Mouse (Mus musculus): ENCODE data around the gene Plekhm3.
A peak's percentile ranks its signal among the peaks of the same experiment; 100 is the strongest.

Gene Plekhm3

DNA sequence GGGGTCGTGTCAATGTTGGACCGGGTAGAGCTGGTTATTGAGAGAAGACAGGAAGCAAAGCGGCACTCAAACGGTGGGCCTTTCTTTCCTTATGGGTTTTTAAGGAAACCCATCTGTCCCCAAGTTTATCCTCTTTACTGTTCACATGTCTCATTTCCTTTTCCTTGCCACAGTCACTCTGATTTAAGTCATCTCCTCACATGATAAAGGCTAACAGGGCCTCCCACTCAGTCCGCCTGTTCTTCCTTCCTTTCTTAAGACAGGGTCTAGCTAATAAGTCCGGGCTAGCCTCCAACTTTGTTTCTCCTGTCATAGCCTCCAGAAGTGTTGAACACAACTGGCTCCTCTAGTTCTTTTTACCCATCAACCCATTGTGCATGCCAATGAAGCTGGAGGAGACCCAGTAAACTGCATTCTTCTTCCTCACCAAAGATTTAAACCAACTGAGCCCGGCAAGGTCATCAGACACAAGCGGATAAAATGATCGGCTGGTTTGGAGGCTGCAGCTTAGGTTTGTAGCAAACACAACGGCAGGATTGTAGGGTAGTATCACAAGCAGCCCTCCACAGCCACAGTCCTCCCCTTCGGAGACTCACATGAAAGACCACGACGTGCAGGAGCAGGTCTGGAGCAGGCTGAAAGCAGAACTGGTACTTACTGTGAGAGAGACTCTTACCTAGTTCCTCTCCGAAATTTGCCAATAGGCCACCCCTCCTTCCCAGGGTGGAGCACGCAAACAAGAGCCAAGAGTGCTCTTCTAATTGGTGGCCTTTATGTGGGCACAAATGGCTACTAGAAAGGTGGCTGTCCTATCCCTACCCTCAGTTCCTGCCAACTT is 29.0 kb downstream of the Plekhm3 start:
- DNase-seq: peak; percentile 49 to 50

- peak; percentile 56 to 62 for DNase-seq
Observed at GRCm38 (mm10) chr1:64925594-64925993, 31.0 kb downstream of the Plekhm3 start.

- no peak for DNase-seq
Observed at GRCm38 (mm10) chr1:64924283-64924682, 32.3 kb downstream of the Plekhm3 start.

GRCm38 (mm10) chr1:64918810-64919528 is 37.7 kb downstream of the Plekhm3 start:
- DNase-seq: peak; percentile 13 to 22

DNA sequence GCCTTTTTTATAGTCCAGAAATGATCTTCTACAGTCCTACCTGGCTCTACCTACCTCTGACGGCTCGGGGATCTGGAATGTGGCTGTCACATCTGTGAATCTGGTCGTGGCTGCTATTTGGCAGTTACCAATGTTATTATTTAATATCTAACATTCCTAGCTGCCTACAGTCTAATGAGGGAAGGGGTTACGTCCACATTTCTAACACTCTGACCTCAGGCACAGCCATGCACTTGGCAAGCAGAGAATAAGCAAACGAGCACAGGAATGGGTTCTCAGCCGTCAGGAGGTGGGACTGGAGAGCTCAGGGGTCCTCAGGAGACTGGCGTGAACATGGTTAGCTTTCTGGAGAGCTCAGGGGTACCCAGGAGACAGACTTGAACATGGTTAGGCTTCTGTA is 38.7 kb downstream of the Plekhm3 start:
- no peak for DNase-seq

GRCm38 (mm10) chr1:64916884-64917507 is 39.6 kb downstream of the Plekhm3 start:
- no peak for DNase-seq

- no peak for DNase-seq
Observed at GRCm38 (mm10) chr1:64914356-64914755, 42.3 kb downstream of the Plekhm3 start.

DNA sequence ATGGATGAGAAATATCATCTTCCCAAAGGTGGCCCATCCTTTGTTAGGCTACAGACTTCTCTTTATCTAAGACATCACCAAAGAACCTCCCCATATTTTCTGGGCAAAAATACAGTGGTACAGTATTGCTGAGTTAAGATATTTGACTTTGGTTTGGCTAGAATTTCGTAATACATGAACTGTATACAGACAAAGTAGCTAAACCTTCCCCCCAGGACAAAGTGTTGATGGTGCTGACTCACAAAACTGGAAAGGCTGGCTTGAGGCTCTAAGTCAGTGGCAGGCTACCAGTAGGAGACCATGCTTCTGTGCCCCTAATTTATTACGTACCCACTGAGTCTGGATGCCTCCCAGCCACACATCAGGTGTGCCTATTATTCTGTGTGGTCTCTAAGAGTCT is 48.9 kb downstream of the Plekhm3 start:
- peak in 1 of 2 experiments; percentile 32 for DNase-seq

- no peak for DNase-seq
Observed at GRCm38 (mm10) chr1:64906226-64906625, 50.4 kb downstream of the Plekhm3 start.

GRCm38 (mm10) chr1:64903415-64903814 is 53.2 kb downstream of the Plekhm3 start:
- DNase-seq: no peak

DNA sequence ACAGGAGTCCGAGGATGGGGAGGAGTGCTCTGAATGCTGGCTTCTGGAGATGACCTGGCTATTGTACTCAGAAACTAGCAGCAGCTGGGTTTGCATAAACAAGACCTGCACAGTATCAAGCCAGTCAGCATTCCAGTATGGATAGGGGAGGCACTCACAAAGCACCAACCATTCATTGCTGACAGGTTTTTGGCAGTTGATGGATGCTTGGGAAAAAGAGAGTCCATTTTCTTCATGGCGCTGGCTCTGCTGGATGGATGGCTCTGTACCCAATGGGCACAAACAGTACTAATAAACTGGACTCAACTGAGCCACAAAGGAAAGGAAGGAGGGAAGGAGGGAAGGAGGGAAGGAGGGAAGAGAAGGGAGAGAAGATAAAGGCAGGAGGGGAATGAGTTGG is 53.8 kb downstream of the Plekhm3 start:
- no peak for DNase-seq

DNA sequence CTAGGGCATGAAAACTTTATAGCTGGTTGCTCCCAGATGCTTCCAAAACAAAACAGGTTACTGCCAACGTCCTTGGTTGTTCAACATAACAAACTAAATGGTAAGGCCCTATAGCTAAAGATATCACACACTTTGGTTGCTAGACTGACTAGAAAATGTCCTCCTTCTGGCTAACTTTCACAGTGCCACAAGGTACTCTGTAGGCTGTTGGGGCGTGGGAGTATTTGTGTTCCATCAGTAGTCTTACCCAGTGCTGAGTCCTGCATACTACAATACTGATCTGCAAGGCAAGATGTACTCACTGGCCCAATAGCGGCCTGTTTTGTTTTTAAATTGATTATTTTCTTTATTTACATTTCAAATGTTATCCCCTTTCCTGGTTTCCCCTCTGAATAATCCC is 56.9 kb downstream of the Plekhm3 start:
- no peak for DNase-seq

DNA sequence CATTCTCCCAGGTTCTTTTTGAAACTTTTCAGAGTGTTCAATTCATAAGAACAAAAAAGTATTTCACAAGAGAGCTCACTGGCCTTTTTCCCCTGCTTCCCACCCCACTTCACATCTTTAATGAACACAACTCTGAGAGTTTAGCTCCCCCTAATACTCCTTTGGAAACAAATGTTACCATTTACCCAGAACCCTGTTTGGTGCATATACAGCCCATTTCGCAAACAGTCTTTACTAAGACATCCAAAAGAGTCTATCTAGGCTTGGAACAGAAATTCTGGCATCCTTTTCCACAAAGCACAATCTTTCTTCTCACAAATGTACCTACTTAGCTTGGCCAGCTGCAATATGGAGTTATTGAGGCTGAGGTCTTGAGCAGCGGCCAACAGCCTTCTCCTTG is 59.1 kb downstream of the Plekhm3 start:
- DNase-seq: no peak

- DNase-seq: no peak
Observed at GRCm38 (mm10) chr1:64893806-64894205, 62.8 kb downstream of the Plekhm3 start.

DNA sequence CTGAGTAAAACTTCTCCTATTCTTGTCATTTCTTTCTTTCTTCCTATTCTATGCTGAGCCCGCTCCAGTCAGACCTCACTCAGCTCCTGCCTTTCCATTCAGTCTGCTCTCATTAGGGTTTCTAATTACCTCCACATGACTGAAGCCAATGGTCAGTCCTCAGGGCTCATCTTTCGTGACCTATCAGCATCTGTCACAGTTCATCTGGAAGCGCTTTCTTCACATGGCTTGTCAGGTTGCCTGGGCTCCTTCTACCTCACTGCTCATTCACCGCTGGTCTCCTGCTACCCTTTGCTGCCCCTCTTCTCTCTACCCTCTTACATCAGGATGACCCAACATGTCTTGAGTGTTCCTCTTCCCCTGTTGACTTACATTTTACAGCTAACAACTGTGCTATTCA is 65.3 kb downstream of the Plekhm3 start:
- no peak for DNase-seq

GRCm38 (mm10) chr1:64887502-64888203 is 69.0 kb downstream of the Plekhm3 start:
- DNase-seq: peak in 1 of 2 experiments; percentile 33

GRCm38 (mm10) chr1:64886718-64887117 is 69.9 kb downstream of the Plekhm3 start:
- no peak for DNase-seq

- DNase-seq: no peak
Observed at GRCm38 (mm10) chr1:64885328-64885727, 71.3 kb downstream of the Plekhm3 start.

DNA sequence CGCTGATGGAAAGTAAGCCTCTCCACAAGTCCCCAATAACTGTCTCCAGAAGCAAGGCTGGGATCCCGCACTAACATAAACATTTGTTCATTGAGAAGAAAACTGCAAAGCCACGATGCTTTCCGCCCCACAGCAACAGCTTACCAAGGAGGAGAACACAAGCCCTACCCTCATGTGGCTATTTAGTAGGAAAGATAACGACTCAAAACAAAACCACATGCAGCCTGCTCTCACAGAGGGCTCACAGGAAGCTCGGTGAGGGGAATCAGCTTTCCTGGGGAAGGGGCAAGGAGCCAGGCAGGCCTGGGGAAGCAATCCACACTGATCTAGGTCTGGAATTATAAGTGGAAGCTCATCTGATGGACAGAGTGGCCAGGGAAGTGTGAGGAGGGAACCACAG is 72.6 kb downstream of the Plekhm3 start:
- DNase-seq: no peak

- DNase-seq: no peak
Observed at GRCm38 (mm10) chr1:64880613-64881012, 76.0 kb downstream of the Plekhm3 start.

DNA sequence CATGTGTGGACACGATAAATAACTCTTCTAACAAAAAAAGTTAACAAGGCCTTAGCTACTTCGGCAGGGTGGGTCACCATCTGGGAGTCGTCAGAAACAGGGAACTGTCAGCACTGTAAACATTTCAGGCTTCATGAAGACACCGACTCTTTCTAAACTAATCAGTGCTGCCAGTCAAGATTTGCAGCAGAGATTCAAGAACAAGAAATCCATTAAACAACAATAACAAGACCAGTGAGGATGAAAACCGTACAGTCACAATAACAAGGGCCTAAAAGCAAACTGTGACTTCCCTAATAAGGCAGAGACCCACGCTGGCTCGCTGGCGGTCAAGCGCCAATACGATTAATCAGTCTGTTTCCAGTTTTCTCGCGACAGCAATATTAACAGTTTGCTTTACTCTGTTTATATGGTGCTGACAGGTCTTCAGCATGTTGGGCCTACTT is 77.8 kb downstream of the Plekhm3 start:
- no peak for DNase-seq

GRCm38 (mm10) chr1:64876276-64876675 is 80.3 kb downstream of the Plekhm3 start:
- peak; percentile 25 for DNase-seq

GRCm38 (mm10) chr1:64875712-64876111 is 80.9 kb downstream of the Plekhm3 start:
- no peak for DNase-seq
